Mouse (Mus musculus) cortical plate, adult 2 months (tissue): Measurements from ENCODE around the gene Olfr545.

Experiments
- CTCF ChIP-seq: fragments of 200-500 bp; IDR thresholded peaks from 2 replicates; pipeline ENCODE4 v1.5.1; 2011; ENCODE audit warnings: mild to moderate bottlenecking, control low read depth, low read length; ENCODE audit not compliant: insufficient read depth; ENCODE audit errors: extremely low read depth
- POLR2A ChIP-seq: fragments of 200-500 bp; IDR thresholded peaks from 2 replicates; pipeline ENCODE4 v1.6.1; 2011; ENCODE audit warnings: mild to moderate bottlenecking, low read length, control low read depth; ENCODE audit not compliant: insufficient read depth; ENCODE audit errors: extremely low read depth

- TF ChIP-seq POLR2A = no peak
- TF ChIP-seq CTCF = no peak
Observed at GRCm38 (mm10) chr7:102508066-102508465, 8.7 kb upstream of the Olfr545 start.
